ENCODE assay signal across 8 mouse cellular contexts in the genomic region with DNA sequence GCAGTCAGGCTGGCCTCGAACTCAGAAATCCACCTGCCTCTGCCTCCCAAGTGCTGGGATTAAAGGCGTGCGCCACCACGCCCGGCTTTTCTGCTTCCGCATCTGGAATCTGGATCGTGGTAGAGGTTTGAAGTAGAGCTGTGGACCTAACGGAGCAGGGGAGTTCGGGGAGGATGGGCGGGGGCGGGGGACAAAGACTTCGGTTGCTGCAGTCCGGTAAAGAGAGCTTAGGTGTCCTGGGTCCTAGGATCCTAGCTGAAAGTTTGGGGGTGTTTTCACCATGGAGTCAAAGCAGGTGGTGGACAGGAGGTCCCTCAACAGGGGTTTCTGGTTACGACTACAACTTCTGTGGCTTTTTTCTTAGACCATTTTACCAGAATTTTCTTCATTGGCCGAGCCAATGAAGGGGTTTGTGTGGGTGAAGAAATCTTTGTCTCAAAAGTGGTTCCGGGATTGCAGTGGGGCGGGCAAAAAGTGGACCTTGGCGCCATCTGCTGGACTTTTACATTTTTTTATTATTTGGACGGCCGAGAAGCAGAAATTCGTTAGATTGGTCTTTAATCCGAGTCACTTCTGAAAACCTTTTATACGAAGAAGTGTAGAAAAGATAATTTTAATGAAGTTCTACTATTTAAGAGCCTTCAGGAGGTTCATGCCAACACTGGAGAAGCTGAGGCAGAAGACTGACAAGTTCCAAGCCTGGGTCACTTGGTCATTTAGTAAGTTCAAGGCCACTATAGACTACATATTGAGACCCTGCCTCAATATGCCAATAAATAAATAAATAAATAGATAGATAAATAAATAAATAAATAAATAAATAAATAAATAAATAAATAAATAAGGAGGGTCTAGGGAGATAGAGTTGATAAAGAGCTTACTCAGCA. TPM values are rescaled to one million over a fixed set of nuclear protein-coding genes. Genes with fewer than 3 reads are reported as not detected.
DNase-seq lines count a peak whose midpoint lies in the region; ATAC-seq and TF ChIP-seq lines count a peak whose summit lies in the region.
"Not testable (repeated sequence)": the region's sequence is repeated elsewhere in the genome, so short reads cannot be mapped to it uniquely, and the experiment has no call there.

No protein-coding gene starts in this region.

- not testable (repeated sequence) for H3K4me3 ChIP-seq in hindbrain, embryonic 14.5 days (replicated peaks; ENCODE audit: low read length); liver, embryonic 16.5 days (ENCODE audit: low read depth, low read length); thymus, adult 2 months (ENCODE audit: control insufficient read depth, insufficient read depth, low read length)

- not testable (repeated sequence) for TF ChIP-seq POLR2A in thymus, adult 2 months (IDR thresholded peaks at IDR 0.05; ENCODE audit: control insufficient read depth, extremely low read depth, insufficient read depth, low read length, poor library complexity)

- H3K27ac ChIP-seq in hindbrain, embryonic 14.5 days; liver, embryonic 16.5 days (ENCODE audit: low read length); thymus, adult 2 months (ENCODE audit: control insufficient read depth, insufficient read depth, low read length): not testable (repeated sequence)

- not testable (repeated sequence) for TF ChIP-seq CTCF in thymus, adult 2 months (IDR thresholded peaks at IDR 0.05; ENCODE audit: borderline replicate concordance, control insufficient read depth, extremely low read depth, insufficient read depth, low read length, poor library complexity)

- peak; percentile 50 for ATAC-seq in frontal cortex, adult (ENCODE audit: low TSS enrichment)
- ATAC-seq in hindbrain, embryonic 14.5 days (ENCODE audit: low FRiP score): peak; percentile 75
- peak; percentile 16; the same call in 1 of the 2 replicates for ATAC-seq in liver, embryonic 16.5 days (ENCODE audit: low read depth)

- not testable (repeated sequence) for H3K9ac ChIP-seq in hindbrain, embryonic 14.5 days; liver, embryonic 16.5 days (ENCODE audit: low read depth, low read length)

- DNase-seq in NIH3T3 (ENCODE audit: low read depth): peak; percentile 80
- peak; percentile 69 to 72 for DNase-seq in cerebellum, postnatal 14 days
- peak; percentile 79 for DNase-seq in hindbrain, embryonic 14.5 days (ENCODE audit: low spot score)
- DNase-seq in layer of hippocampus, adult 8-10 months (ENCODE audit: low spot score in 2 of 2): peak; percentile 17 to 46
- peak; percentile 40 for DNase-seq in neural tube, embryonic 10.5 days (ENCODE audit: extremely low spot score, low spot score)
- DNase-seq in thymus, adult 2 months: peak; percentile 23

- 38% methylated on average over 23 of the region's 23 CpGs for WGBS in hindbrain, embryonic 14.5 days
- 27% methylated on average over 23 of the region's 23 CpGs for WGBS in liver, embryonic 16.5 days (ENCODE audit: insufficient replicate concordance)
- 35% methylated on average over 23 of the region's 23 CpGs for whole genome bisulfite sequencing in thymus, adult 2 months

- not testable (repeated sequence) for H3K36me3 ChIP-seq in hindbrain, embryonic 14.5 days (replicated peaks; ENCODE audit: control insufficient read depth, insufficient read depth); liver, embryonic 16.5 days (ENCODE audit: control insufficient read depth, insufficient read depth); thymus, adult 2 months (ENCODE audit: control insufficient read depth, insufficient read depth, low read length)

- not testable (repeated sequence) for H3K9me3 ChIP-seq in hindbrain, embryonic 14.5 days (ENCODE audit: control insufficient read depth, low read length); liver, embryonic 16.5 days (replicated peaks; ENCODE audit: control insufficient read depth, low read length)

- not testable (repeated sequence) for H3K4me1 ChIP-seq in hindbrain, embryonic 14.5 days (replicated peaks; ENCODE audit: control insufficient read depth, insufficient read depth, low read length); liver, embryonic 16.5 days (ENCODE audit: control insufficient read depth, low read depth, low read length); thymus, adult 2 months (replicated peaks; ENCODE audit: control insufficient read depth, insufficient read depth, low read length)

- H3K27me3 ChIP-seq in hindbrain, embryonic 14.5 days (ENCODE audit: control insufficient read depth, insufficient read depth, low read length); liver, embryonic 16.5 days (ENCODE audit: control insufficient read depth, insufficient read depth, low read depth, low read length); thymus, adult 2 months (ENCODE audit: control insufficient read depth, insufficient read depth, low read length): not testable (repeated sequence)

- H3K4me2 ChIP-seq in hindbrain, embryonic 14.5 days (replicated peaks): peak overlapping the region; percentile 27; the same call in 1 of the 2 replicates
- not testable (repeated sequence) for H3K4me2 ChIP-seq in liver, embryonic 16.5 days (ENCODE audit: low read depth, low read length)

RNA-seq across cellular contexts. Expression of a gene that starts 21.5 kb away (rescaled TPM):
- polyA plus RNA-seq in hindbrain, embryonic 14.5 days (2014; fragmentation: Nextera tagmentation; extraction: Ambion mirVana): 27.3 and 30.2 TPM in 2 replicates
- total RNA-seq in layer of hippocampus, adult 8-10 months (2022): 10 to 100 TPM; 27.6 to 36.6 (median 31.1) TPM
- polyA plus RNA-seq in liver, embryonic 16.5 days (2015; fragmentation: Nextera tagmentation; extraction: Ambion mirVana): 2.8 and 5.2 TPM in 2 replicates
- polyA plus RNA-seq in thymus, adult 2 months (2012; rRNA removed): 33.9 and 37.0 TPM in 2 replicates

RNA-seq across cellular contexts. Expression of a gene that starts 22.0 kb away (rescaled TPM):
- 72.9 and 77.3 TPM in 2 replicates for polyA plus RNA-seq in hindbrain, embryonic 14.5 days (2014; fragmentation: Nextera tagmentation; extraction: Ambion mirVana)
- 1 to 10 TPM; 4.0 to 5.0 (median 4.4) TPM for total RNA-seq in layer of hippocampus, adult 8-10 months (2022)
- polyA plus RNA-seq in liver, embryonic 16.5 days (2015; fragmentation: Nextera tagmentation; extraction: Ambion mirVana): 32.1 and 37.8 TPM in 2 replicates
- 15.8 and 19.0 TPM in 2 replicates for polyA plus RNA-seq in thymus, adult 2 months (2012; rRNA removed)

Comparison
In these comparisons a context has a peak if more than half of its experiments do, and no peak if none do; other contexts are left out.
1. DNase-seq: peak in every context shown above with its lines; median percentile 80 in NIH3T3; 79 in hindbrain, embryonic 14.5 days; 70 in cerebellum, postnatal 14 days; 40 in neural tube, embryonic 10.5 days; 32 in layer of hippocampus, adult 8-10 months; 23 in thymus, adult 2 months.
2. ATAC-seq: peak in every context shown above with its lines; median percentile 75 in hindbrain, embryonic 14.5 days; 50 in frontal cortex, adult; 16 in liver, embryonic 16.5 days.